Mouse (Mus musculus): Measurements from ENCODE around the gene Col6a4.

DNA sequence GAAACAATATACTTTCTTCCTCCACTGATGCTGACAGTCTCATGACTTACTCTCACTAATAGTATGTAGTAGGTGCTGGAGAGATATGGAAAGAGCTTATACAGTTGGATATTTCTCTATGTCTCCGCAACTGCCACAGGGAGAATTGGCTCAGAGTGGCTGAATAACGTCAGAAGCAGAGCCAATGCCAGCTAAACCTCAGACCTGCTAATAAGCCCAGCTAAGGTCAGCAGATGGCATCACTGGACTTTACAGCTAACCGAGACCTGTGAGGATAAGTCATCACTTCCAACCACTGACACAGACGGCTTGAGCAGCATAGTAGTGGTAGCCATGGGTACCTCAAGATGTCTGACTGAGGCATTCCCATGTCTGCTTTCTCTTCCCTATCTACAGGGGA, 22.6 kb downstream of the Col6a4 start:
- no peak for TF ChIP-seq CTCF (IDR thresholded peaks at IDR 0.05)
- no peak for TF ChIP-seq EP300 (IDR thresholded peaks at IDR 0.05)

Data from lung, postnatal 0 days (tissue).